Comparison of ENCODE assay signal across 21 mouse cellular contexts in genomic region chr9:35320288-35320687, GRCm38 (mm10). TPM values are rescaled to one million over a fixed set of nuclear protein-coding genes. Genes with fewer than 3 reads are reported as not detected.
A peak's percentile ranks its signal among the peaks of the same experiment; 100 is the strongest.
DNase-seq lines count a peak whose midpoint lies in the region; ATAC-seq and TF ChIP-seq lines count a peak whose summit lies in the region.
"Had no signal": no experiment of that assay in that cellular context is flagged by ENCODE, and none has a peak within 500 bp of the region (broad histone marks: within the 10 kb centered on the region; RNA-seq: fewer than 3 reads in every experiment).

No protein-coding gene starts in this region.

- H3K9ac ChIP-seq in forebrain, embryonic 14.5 days (ENCODE audit: low read length), result no peak overlapping the region
- H3K9ac ChIP-seq: embryonic facial prominence, embryonic 12.5 days; forebrain, embryonic 15.5 days; heart, embryonic 13.5 days; hindbrain, embryonic 13.5 days had no signal

- H3K27ac ChIP-seq in forebrain, embryonic 10.5 days, result 0 out of 2 replicates have a peak overlapping the region, but pooled peaks have one; percentile 36
- H3K27ac ChIP-seq in forebrain, embryonic 14.5 days (ENCODE audit: low read depth, low read length), result no peak overlapping the region
- H3K27ac ChIP-seq in kidney, adult 2 months (ENCODE audit: insufficient read depth, low read depth, low read length), result no peak overlapping the region
- H3K27ac ChIP-seq: embryonic facial prominence, embryonic 12.5 days; forebrain, embryonic 15.5 days; heart, embryonic 13.5 days; hindbrain, embryonic 13.5 days had no signal

- H3K4me2 ChIP-seq in forebrain, embryonic 14.5 days (ENCODE audit: low read length), result no peak overlapping the region
- H3K4me2 ChIP-seq: embryonic facial prominence, embryonic 12.5 days; forebrain, embryonic 15.5 days; heart, embryonic 13.5 days; hindbrain, embryonic 13.5 days had no signal

- peaks cover 86% of the 10 kb centered on the region for H3K4me1 ChIP-seq in forebrain, embryonic 10.5 days
- H3K4me1 ChIP-seq in forebrain, embryonic 14.5 days (ENCODE audit: control insufficient read depth, insufficient read depth, low read length), result peaks cover 11% of the 10 kb centered on the region
- peaks cover 4% of the 10 kb centered on the region; the same call in 1 of the 2 replicates for H3K4me1 ChIP-seq in kidney, adult 2 months (ENCODE audit: control insufficient read depth, insufficient read depth, low read length)

- no peak for TF ChIP-seq CTCF in kidney, adult 2 months (conservative IDR thresholded peaks at IDR 0.05; ENCODE audit: insufficient read depth, insufficient read length, low read depth, low read length)

- no peak for DNase-seq in forebrain, embryonic 10.5 days (ENCODE audit: extremely low spot score, low spot score)
- no peak for DNase-seq in forebrain, embryonic 14.5 days (ENCODE audit: low spot score)
- peak; percentile 59 for DNase-seq in kidney, adult 2 months
- no peak for DNase-seq in kidney, postnatal 4 days
- DNase-seq in kidney, postnatal 36 days, result peak; percentile 42 to 60
- no peak for DNase-seq in kidney, postnatal 10 days
- DNase-seq: adrenal gland, adult 2 months; adrenal gland, postnatal 25 days; cerebellum, adult 18-20 months; cerebellum, adult 9-11 months; cerebellum, postnatal 36 days; gastrocnemius, postnatal 36 days; heart, adult 11 months; heart, postnatal 36 days had no signal

- no peak for ATAC-seq in forebrain, embryonic 14.5 days
- no peak for ATAC-seq in CD4-positive, CD25-positive, alpha-beta regulatory T cell, adult 4 months
- ATAC-seq: activated CD4-positive, CD25-positive, alpha-beta regulatory T cell, adult 4 months; forebrain, embryonic 15.5 days; Patski had no signal

- no peak for TF ChIP-seq POLR2A in kidney, adult 2 months (IDR thresholded peaks at IDR 0.05; ENCODE audit: low read depth, low read length)

- WGBS in forebrain, embryonic 10.5 days, result 83% methylated on average over 4 of the region's 4 CpGs
- 89% methylated on average over 4 of the region's 4 CpGs for WGBS in forebrain, embryonic 14.5 days
- WGBS in kidney, adult 2 months, result 64% methylated on average over 4 of the region's 4 CpGs

- no peaks in the 10 kb centered on the region for H3K36me3 ChIP-seq in forebrain, embryonic 10.5 days (replicated peaks)
- no peaks in the 10 kb centered on the region for H3K36me3 ChIP-seq in forebrain, embryonic 14.5 days (ENCODE audit: control insufficient read depth, insufficient read depth, low read length)
- H3K36me3 ChIP-seq in kidney, adult 2 months (ENCODE audit: control insufficient read depth, insufficient read depth, low read length), result no peaks in the 10 kb centered on the region
- H3K36me3 ChIP-seq: embryonic facial prominence, embryonic 12.5 days; forebrain, embryonic 15.5 days; heart, embryonic 13.5 days; hindbrain, embryonic 13.5 days had no signal

- H3K4me3 ChIP-seq in forebrain, embryonic 10.5 days, result no peak overlapping the region
- H3K4me3 ChIP-seq in forebrain, embryonic 14.5 days (ENCODE audit: low read depth, low read length), result no peak overlapping the region
- no peak overlapping the region for H3K4me3 ChIP-seq in kidney, adult 2 months (ENCODE audit: insufficient read depth, low read depth, low read length)
- H3K4me3 ChIP-seq: embryonic facial prominence, embryonic 12.5 days; forebrain, embryonic 15.5 days; heart, embryonic 13.5 days; hindbrain, embryonic 13.5 days had no signal

- no peaks in the 10 kb centered on the region for H3K9me3 ChIP-seq in forebrain, embryonic 10.5 days
- H3K9me3 ChIP-seq in forebrain, embryonic 14.5 days (replicated peaks; ENCODE audit: control insufficient read depth, low read length), result no peaks in the 10 kb centered on the region
- H3K9me3 ChIP-seq: embryonic facial prominence, embryonic 12.5 days; forebrain, embryonic 15.5 days; heart, embryonic 13.5 days; hindbrain, embryonic 13.5 days had no signal

- peaks cover 97% of the 10 kb centered on the region for H3K27me3 ChIP-seq in forebrain, embryonic 10.5 days (ENCODE audit: poor library complexity, severe bottlenecking)
- H3K27me3 ChIP-seq in forebrain, embryonic 14.5 days (replicated peaks; ENCODE audit: control insufficient read depth, insufficient read depth, low read length), result 0 out of 2 replicates have a peak, but pooled peaks cover 3% of the 10 kb centered on the region
- no peaks in the 10 kb centered on the region for H3K27me3 ChIP-seq in kidney, adult 2 months (replicated peaks; ENCODE audit: control insufficient read depth, insufficient read depth, low read length)
- H3K27me3 ChIP-seq: embryonic facial prominence, embryonic 12.5 days; heart, embryonic 13.5 days; Patski had no signal

RNA-seq across cellular contexts. Expression of gene Rpusd4, which starts 52.6 kb away (rescaled TPM):
- 33.3 TPM in 2 replicates for polyA plus RNA-seq in forebrain, embryonic 10.5 days (2016; fragmentation: Nextera tagmentation; extraction: Ambion mirVana)
- 23.1 and 24.9 TPM in 2 replicates for polyA plus RNA-seq in forebrain, embryonic 14.5 days (2014; fragmentation: Nextera tagmentation; extraction: Ambion mirVana)
- 10.1 and 10.7 TPM in 2 replicates for polyA plus RNA-seq in kidney, adult 2 months (2012; rRNA removed)
- 10 to 100 TPM; 38.3 to 60.7 TPM for polyA plus RNA-seq in CD4-positive, CD25-positive, alpha-beta regulatory T cell, adult 4 months (2017; shearing (Covaris generic))

RNA-seq across cellular contexts. Expression of gene Fam118b, which starts 52.7 kb away (rescaled TPM):
- polyA plus RNA-seq in forebrain, embryonic 10.5 days (2016; fragmentation: Nextera tagmentation; extraction: Ambion mirVana), result 64.9 and 70.2 TPM in 2 replicates
- 94.5 and 95.0 TPM in 2 replicates for polyA plus RNA-seq in forebrain, embryonic 14.5 days (2014; fragmentation: Nextera tagmentation; extraction: Ambion mirVana)
- 9.8 and 11.4 TPM in 2 replicates for polyA plus RNA-seq in kidney, adult 2 months (2012; rRNA removed)
- 10 to 100 TPM; 53.5 to 68.9 TPM for polyA plus RNA-seq in CD4-positive, CD25-positive, alpha-beta regulatory T cell, adult 4 months (2017; shearing (Covaris generic))

Comparison
In these comparisons a context has a peak if more than half of its experiments do, and no peak if none do; other contexts are left out.
1. DNase-seq: peak in kidney, adult 2 months (single experiment) and kidney, postnatal 36 days (2 of 2); none in forebrain, embryonic 10.5 days (single experiment), forebrain, embryonic 14.5 days (single experiment), kidney, postnatal 4 days (0 of 2) and kidney, postnatal 10 days (single experiment).